Mouse (Mus musculus): ENCODE measurements around the gene Ube2l3.
"Not testable (repeated sequence)": the region's sequence is repeated elsewhere in the genome, so short reads cannot be mapped to it uniquely, and the experiment has no call there.

Ube2l3 gene

GRCm38 (mm10) chr16:17202549-17202948 is at the start of gene Ube2l3:
Gene Ube2l3 (minus strand): TSS chr16:17202649.
- no peak for DNase-seq (ENCODE audit: low read depth, low spot score)

GRCm38 (mm10) chr16:17251539-17251938 is 49.1 kb upstream of the Ube2l3 start:
- DNase-seq (ENCODE audit: low read depth, low spot score): no peak

- DNase-seq (ENCODE audit: low read depth, low spot score): no peak
Measured at GRCm38 (mm10) chr16:17249135-17249534, 46.7 kb upstream of the Ube2l3 start.

GRCm38 (mm10) chr16:17247727-17248126 is 45.3 kb upstream of the Ube2l3 start:
- no peak for DNase-seq (ENCODE audit: low read depth, low spot score)

- DNase-seq (ENCODE audit: low read depth, low spot score): no peak
Measured at GRCm38 (mm10) chr16:17244996-17245395, 42.5 kb upstream of the Ube2l3 start.

GRCm38 (mm10) chr16:17243731-17244130 is 41.3 kb upstream of the Ube2l3 start:
- no peak for DNase-seq (ENCODE audit: low read depth, low spot score)

- no peak for DNase-seq (ENCODE audit: low read depth, low spot score)
Measured at GRCm38 (mm10) chr16:17239409-17239808, 37.0 kb upstream of the Ube2l3 start.

- no peak for DNase-seq (ENCODE audit: low read depth, low spot score)
Measured at GRCm38 (mm10) chr16:17237634-17238033, 35.2 kb upstream of the Ube2l3 start.

- no peak for DNase-seq (ENCODE audit: low read depth, low spot score)
Measured at GRCm38 (mm10) chr16:17234916-17235665, 32.6 kb upstream of the Ube2l3 start.

GRCm38 (mm10) chr16:17234499-17234895 is 32.0 kb upstream of the Ube2l3 start:
- DNase-seq (ENCODE audit: low read depth, low spot score): peak; percentile 34

GRCm38 (mm10) chr16:17233702-17234498 is 31.5 kb upstream of the Ube2l3 start:
- DNase-seq (ENCODE audit: low read depth, low spot score): peak; percentile 49

- DNase-seq (ENCODE audit: low read depth, low spot score): peak; percentile 93
Measured at GRCm38 (mm10) chr16:17232794-17233701, 30.6 kb upstream of the Ube2l3 start, which contains the start of gene Hic2. Gene Hic2 (plus strand): TSS chr16:17233572.

GRCm38 (mm10) chr16:17231523-17231922 is 29.1 kb upstream of the Ube2l3 start:
- not testable (repeated sequence) for DNase-seq (ENCODE audit: low read depth, low spot score)

GRCm38 (mm10) chr16:17226496-17226895 is 24.0 kb upstream of the Ube2l3 start:
- no peak for DNase-seq (ENCODE audit: low read depth, low spot score)

GRCm38 (mm10) chr16:17225584-17225983 is 23.1 kb upstream of the Ube2l3 start:
- no peak for DNase-seq (ENCODE audit: low read depth, low spot score)

GRCm38 (mm10) chr16:17222197-17222596 is 19.7 kb upstream of the Ube2l3 start:
- peak; percentile 89 for DNase-seq (ENCODE audit: low read depth, low spot score)

- no peak for DNase-seq (ENCODE audit: low read depth, low spot score)
Measured at GRCm38 (mm10) chr16:17220127-17220733, 17.8 kb upstream of the Ube2l3 start.

GRCm38 (mm10) chr16:17216934-17217633 is 14.6 kb upstream of the Ube2l3 start:
- DNase-seq (ENCODE audit: low read depth, low spot score): no peak

GRCm38 (mm10) chr16:17209981-17210838 is 7.8 kb upstream of the Ube2l3 start:
- peak; percentile 95 for DNase-seq (ENCODE audit: low read depth, low spot score)

Measured in CD4-positive, CD25-positive, alpha-beta regulatory T cell, adult 2 months (primary cell).